Mouse (Mus musculus) liver, embryonic 12.5 days (tissue): Measurements from ENCODE around the gene Rab20. TPM values are rescaled to one million over a fixed set of nuclear protein-coding genes. Genes with fewer than 3 reads are reported as not detected.

Experiments
- ATAC-seq: fragments of 200-750 bp; cut with Nextera tagmentation; 2 replicates; pipeline ENCODE4 v1.8.0; 2017; ENCODE audit warnings: moderate number of reproducible peaks, mild to moderate bottlenecking, moderate library complexity
- H3K27ac ChIP-seq: fragments of 300-500 bp; sonication (generic); 2 replicates; pipeline ENCODE4 v1.5.1; 2016; ENCODE audit warnings: mild to moderate bottlenecking
- H3K27me3 ChIP-seq: fragments of 300-500 bp; sonication (generic); replicated peaks from 2 replicates; pipeline ENCODE4 v1.6.1; 2016; ENCODE audit warnings: mild to moderate bottlenecking, moderate library complexity
- H3K36me3 ChIP-seq: fragments of 300-500 bp; sonication (generic); 2 replicates; pipeline ENCODE4 v1.6.1; 2016; ENCODE audit warnings: mild to moderate bottlenecking, moderate library complexity
- H3K4me1 ChIP-seq: fragments of 300-500 bp; sonication (generic); 2 replicates; pipeline ENCODE4 v1.6.1; 2016
- H3K4me2 ChIP-seq: fragments of 300-500 bp; sonication (generic); 2 replicates; pipeline ENCODE4 v1.6.1; 2016; ENCODE audit warnings: mild to moderate bottlenecking, moderate library complexity
- H3K4me3 ChIP-seq: fragments of 300-500 bp; sonication (generic); 2 replicates; pipeline ENCODE4 v1.5.1; 2016; ENCODE audit warnings: mild to moderate bottlenecking, moderate library complexity
- H3K9ac ChIP-seq: fragments of 300-500 bp; sonication (generic); 2 replicates; pipeline ENCODE4 v1.6.1; 2016; ENCODE audit warnings: mild to moderate bottlenecking, moderate library complexity
- H3K9me3 ChIP-seq: fragments of 300-500 bp; sonication (generic); replicated peaks from 2 replicates; pipeline ENCODE4 v1.6.1; 2016; ENCODE audit warnings: mild to moderate bottlenecking, moderate library complexity
- WGBS: fragments of 180-500 bp; shearing (Covaris S2); methylation state at CpG from one replicate; pipeline ENCODE4 v1.1.7; 2016; ENCODE audit not compliant: insufficient replicate concordance; 5-methylcytosine and 5-hydroxymethylcytosine counted together
- polyA plus RNA-seq: library from polyadenylated mRNA; unstranded; fragments of >200 nt; fragmentation: Nextera tagmentation; extraction: Ambion mirVana; gene quantifications from 2 replicates; pipeline ENCODE4 v1.2.1, GENCODE M21; 2016

The Rab20 gene
- polyA plus RNA-seq, 1 experiment from 2014 or later: 3.9 TPM

GRCm38 (mm10) chr8:11417762-11418161, 60.7 kb downstream of the Rab20 start:
- H3K4me3 ChIP-seq: no peak overlapping the region
- 65% methylated on average over 13 of the region's 13 CpGs for WGBS
- H3K27ac ChIP-seq: no peak overlapping the region
- H3K4me1 ChIP-seq: no peaks in the 10 kb centered on the region
- H3K9me3 ChIP-seq: no peaks in the 10 kb centered on the region
- ATAC-seq: no peak
- H3K9ac ChIP-seq: no peak overlapping the region
- H3K36me3 ChIP-seq: no peaks in the 10 kb centered on the region
- peaks cover 8% of the 10 kb centered on the region; the same call in 1 of the 2 replicates for H3K27me3 ChIP-seq
- H3K4me2 ChIP-seq: no peak overlapping the region

GRCm38 (mm10) chr8:11415089-11415488, 63.4 kb downstream of the Rab20 start:
- no peak overlapping the region for H3K4me2 ChIP-seq
- H3K4me3 ChIP-seq: no peak overlapping the region
- H3K4me1 ChIP-seq: no peaks in the 10 kb centered on the region
- no peaks in the 10 kb centered on the region for H3K36me3 ChIP-seq
- no peak overlapping the region for H3K9ac ChIP-seq
- H3K27me3 ChIP-seq: peaks cover 8% of the 10 kb centered on the region; the same call in 1 of the 2 replicates
- 78% methylated on average over 10 of the region's 10 CpGs for WGBS
- no peak overlapping the region for H3K27ac ChIP-seq
- H3K9me3 ChIP-seq: no peaks in the 10 kb centered on the region
- no peak for ATAC-seq

GRCm38 (mm10) chr8:11414304-11414703, 64.2 kb downstream of the Rab20 start:
- Histone ChIP-seq H3K36me3 (no peaks in the 10 kb centered on the region), H3K27ac (no peak overlapping the region), H3K4me2 (no peak overlapping the region), H3K4me1 (no peaks in the 10 kb centered on the region), H3K27me3 (peaks cover 5% of the 10 kb centered on the region; the same call in 1 of the 2 replicates), H3K4me3 (no peak overlapping the region), H3K9me3 (no peaks in the 10 kb centered on the region), H3K9ac (no peak overlapping the region)
- no peak for ATAC-seq
- 43% methylated on average over 8 of the region's 8 CpGs for whole genome bisulfite sequencing

GRCm38 (mm10) chr8:11412450-11412849, 66.1 kb downstream of the Rab20 start:
- WGBS: 67% methylated on average over 5 of the region's 5 CpGs
- Histone ChIP-seq H3K4me2 (no peak overlapping the region), H3K9me3 (no peaks in the 10 kb centered on the region), H3K4me1 (no peaks in the 10 kb centered on the region), H3K27me3 (no peaks in the 10 kb centered on the region), H3K9ac (no peak overlapping the region), H3K36me3 (no peaks in the 10 kb centered on the region), H3K4me3 (no peak overlapping the region), H3K27ac (no peak overlapping the region)
- no peak for ATAC-seq

- no peak for ATAC-seq
- H3K9me3 ChIP-seq: no peaks in the 10 kb centered on the region
- H3K4me1 ChIP-seq: no peaks in the 10 kb centered on the region
- 61% methylated on average over 12 of the region's 12 CpGs for WGBS
- H3K27ac ChIP-seq: no peak overlapping the region
- no peak overlapping the region for H3K9ac ChIP-seq
- no peak overlapping the region for H3K4me3 ChIP-seq
- no peaks in the 10 kb centered on the region for H3K36me3 ChIP-seq
- H3K27me3 ChIP-seq: no peaks in the 10 kb centered on the region
- H3K4me2 ChIP-seq: no peak overlapping the region
These were observed 66.9 kb downstream of the Rab20 start for GRCm38 (mm10) chr8:11411504-11412124.

GRCm38 (mm10) chr8:11405722-11406481, 72.6 kb downstream of the Rab20 start:
- ATAC-seq: no peak
- no peak overlapping the region for H3K4me3 ChIP-seq
- H3K9ac ChIP-seq: no peak overlapping the region
- no peaks in the 10 kb centered on the region for H3K9me3 ChIP-seq
- no peak overlapping the region; the same call in 1 of the 2 replicates for H3K27ac ChIP-seq
- no peaks in the 10 kb centered on the region for H3K36me3 ChIP-seq
- no peak overlapping the region for H3K4me2 ChIP-seq
- 63% methylated on average over 13 of the region's 13 CpGs for WGBS
- no peaks in the 10 kb centered on the region for H3K4me1 ChIP-seq
- H3K27me3 ChIP-seq: no peaks in the 10 kb centered on the region

- no peaks in the 10 kb centered on the region for H3K36me3 ChIP-seq
- H3K27ac ChIP-seq: no peak overlapping the region
- WGBS: 52% methylated on average over 4 of the region's 4 CpGs
These were observed 73.9 kb downstream of the Rab20 start for GRCm38 (mm10) chr8:11404614-11405013.

GRCm38 (mm10) chr8:11403813-11404212, 74.7 kb downstream of the Rab20 start:
- H3K27ac ChIP-seq: no peak overlapping the region
- no peak overlapping the region for H3K9ac ChIP-seq
- no peaks in the 10 kb centered on the region for H3K9me3 ChIP-seq
- no peaks in the 10 kb centered on the region for H3K27me3 ChIP-seq
- no peaks in the 10 kb centered on the region for H3K4me1 ChIP-seq
- no peak overlapping the region for H3K4me3 ChIP-seq
- no peak overlapping the region for H3K4me2 ChIP-seq
- ATAC-seq: no peak
- no peaks in the 10 kb centered on the region for H3K36me3 ChIP-seq
- 75% methylated on average over 9 of the region's 9 CpGs for WGBS

More at GRCm38 (mm10) chr8:11404614-11405013, 73.9 kb downstream of the Rab20 start:
- H3K27me3 ChIP-seq: no peaks in the 10 kb centered on the region
- H3K9ac ChIP-seq: no peak overlapping the region
- no peak for ATAC-seq
- no peaks in the 10 kb centered on the region for H3K9me3 ChIP-seq
- H3K4me2 ChIP-seq: no peak overlapping the region
- H3K4me1 ChIP-seq: no peaks in the 10 kb centered on the region
- H3K4me3 ChIP-seq: no peak overlapping the region

Other genes starting within 250 kb of the Rab20 start
- 11.8 and 12.0 TPM in 2 replicates for gene Col4a2, start 165.9 kb downstream of the Rab20 start, polyA plus RNA-seq
- gene Col4a1, start 165.9 kb downstream of the Rab20 start, polyA plus RNA-seq: 28.9 and 30.9 TPM in 2 replicates
- gene Naxd, start 18.8 kb upstream of the Rab20 start, polyA plus RNA-seq: 44.6 and 52.1 TPM in 2 replicates
- gene Cars2, start 72.1 kb upstream of the Rab20 start, polyA plus RNA-seq: 20.9 and 22.2 TPM in 2 replicates
- gene Ing1, start 76.9 kb upstream of the Rab20 start, polyA plus RNA-seq: 21.6 and 22.8 TPM in 2 replicates
- 47.5 and 48.1 TPM in 2 replicates for gene Ankrd10, start 157.0 kb upstream of the Rab20 start, polyA plus RNA-seq
- gene 1700016D06Rik, start 222.4 kb upstream of the Rab20 start, polyA plus RNA-seq: not detected in 2 replicates
- gene Arhgef7, start 249.0 kb upstream of the Rab20 start, polyA plus RNA-seq: 19.1 and 19.5 TPM in 2 replicates